Mouse (Mus musculus): Measurements from ENCODE around the gene Fry. TPM values are rescaled to one million over a fixed set of nuclear protein-coding genes. Genes with fewer than 3 reads are reported as not detected.
A peak's percentile ranks its signal among the peaks of the same experiment; 100 is the strongest.

Gene Fry
- polyA plus RNA-seq, 1 experiment: 28.4 TPM

- no peak for TF ChIP-seq EP300 (IDR thresholded peaks at IDR 0.05; ENCODE audit: insufficient read depth, low read depth, low read length)
- TF ChIP-seq POLR2A (IDR thresholded peaks at IDR 0.05; ENCODE audit: insufficient read depth, low read length): no peak
- TF ChIP-seq CTCF (IDR thresholded peaks at IDR 0.05; ENCODE audit: low read depth, low read length): no peak
- no peaks in the 10 kb centered on the region for H3K36me3 ChIP-seq (ENCODE audit: control insufficient read depth, insufficient read depth, low read length, poor library complexity, severe bottlenecking)
- no peak overlapping the region for H3K27ac ChIP-seq (ENCODE audit: insufficient read depth, low read length)
- H3K4me3 ChIP-seq (ENCODE audit: low read depth, low read length): no peak overlapping the region
- peaks cover 3% of the 10 kb centered on the region; the same call in 1 of the 2 replicates for H3K9me3 ChIP-seq (replicated peaks; ENCODE audit: control insufficient read depth, insufficient read depth, low read length, poor library complexity, severe bottlenecking)
- no peaks in the 10 kb centered on the region for H3K27me3 ChIP-seq (ENCODE audit: control insufficient read depth, insufficient read depth, low read length, poor library complexity, severe bottlenecking)
- H3K9ac ChIP-seq (ENCODE audit: low read depth, poor library complexity, severe bottlenecking): no peak overlapping the region
- no peaks in the 10 kb centered on the region for H3K4me1 ChIP-seq (ENCODE audit: control insufficient read depth, insufficient read depth, low read length)
Measured at GRCm38 (mm10) chr5:150219457-150219856, 101.0 kb downstream of the Fry start.

- no peak overlapping the region for H3K4me3 ChIP-seq (ENCODE audit: low read depth, low read length)
- H3K27me3 ChIP-seq (ENCODE audit: control insufficient read depth, insufficient read depth, low read length, poor library complexity, severe bottlenecking): no peaks in the 10 kb centered on the region
- no peak overlapping the region for H3K27ac ChIP-seq (ENCODE audit: insufficient read depth, low read length)
- H3K9ac ChIP-seq (ENCODE audit: low read depth, poor library complexity, severe bottlenecking): no peak overlapping the region
- no peaks in the 10 kb centered on the region for H3K36me3 ChIP-seq (ENCODE audit: control insufficient read depth, insufficient read depth, low read length, poor library complexity, severe bottlenecking)
- no peak for TF ChIP-seq POLR2A (IDR thresholded peaks at IDR 0.05; ENCODE audit: insufficient read depth, low read length)
- peak; percentile 86 for TF ChIP-seq CTCF (IDR thresholded peaks at IDR 0.05; ENCODE audit: low read depth, low read length)
- no peak for TF ChIP-seq EP300 (IDR thresholded peaks at IDR 0.05; ENCODE audit: insufficient read depth, low read depth, low read length)
- H3K4me1 ChIP-seq (ENCODE audit: control insufficient read depth, insufficient read depth, low read length): no peaks in the 10 kb centered on the region
- H3K9me3 ChIP-seq (replicated peaks; ENCODE audit: control insufficient read depth, insufficient read depth, low read length, poor library complexity, severe bottlenecking): peaks cover 3% of the 10 kb centered on the region; the same call in 1 of the 2 replicates
Measured at GRCm38 (mm10) chr5:150220333-150220732, 101.9 kb downstream of the Fry start.

- H3K4me1 ChIP-seq (ENCODE audit: control insufficient read depth, insufficient read depth, low read length): no peaks in the 10 kb centered on the region
- TF ChIP-seq CTCF (IDR thresholded peaks at IDR 0.05; ENCODE audit: low read depth, low read length) (no peak), EP300 (IDR thresholded peaks at IDR 0.05; ENCODE audit: insufficient read depth, low read depth, low read length) (no peak), POLR2A (IDR thresholded peaks at IDR 0.05; ENCODE audit: insufficient read depth, low read length) (no peak)
- no peak overlapping the region for H3K9ac ChIP-seq (ENCODE audit: low read depth, poor library complexity, severe bottlenecking)
- no peaks in the 10 kb centered on the region for H3K27me3 ChIP-seq (ENCODE audit: control insufficient read depth, insufficient read depth, low read length, poor library complexity, severe bottlenecking)
- no peak overlapping the region for H3K4me3 ChIP-seq (ENCODE audit: low read depth, low read length)
- no peak overlapping the region for H3K27ac ChIP-seq (ENCODE audit: insufficient read depth, low read length)
- H3K9me3 ChIP-seq (replicated peaks; ENCODE audit: control insufficient read depth, insufficient read depth, low read length, poor library complexity, severe bottlenecking): peaks cover 3% of the 10 kb centered on the region; the same call in 1 of the 2 replicates
- H3K36me3 ChIP-seq (ENCODE audit: control insufficient read depth, insufficient read depth, low read length, poor library complexity, severe bottlenecking): no peaks in the 10 kb centered on the region
Measured at GRCm38 (mm10) chr5:150221806-150222205, 103.4 kb downstream of the Fry start.

GRCm38 (mm10) chr5:150223546-150224239 is 105.2 kb downstream of the Fry start:
- no peak overlapping the region for H3K27ac ChIP-seq (ENCODE audit: insufficient read depth, low read length)
- no peak overlapping the region for H3K9ac ChIP-seq (ENCODE audit: low read depth, poor library complexity, severe bottlenecking)
- H3K4me1 ChIP-seq (ENCODE audit: control insufficient read depth, insufficient read depth, low read length): no peaks in the 10 kb centered on the region
- H3K27me3 ChIP-seq (ENCODE audit: control insufficient read depth, insufficient read depth, low read length, poor library complexity, severe bottlenecking): no peaks in the 10 kb centered on the region
- H3K4me3 ChIP-seq (ENCODE audit: low read depth, low read length): no peak overlapping the region
- no peak for TF ChIP-seq EP300 (IDR thresholded peaks at IDR 0.05; ENCODE audit: insufficient read depth, low read depth, low read length)
- no peak for TF ChIP-seq POLR2A (IDR thresholded peaks at IDR 0.05; ENCODE audit: insufficient read depth, low read length)
- no peak for TF ChIP-seq CTCF (IDR thresholded peaks at IDR 0.05; ENCODE audit: low read depth, low read length)
- H3K9me3 ChIP-seq (replicated peaks; ENCODE audit: control insufficient read depth, insufficient read depth, low read length, poor library complexity, severe bottlenecking): no peaks in the 10 kb centered on the region
- no peaks in the 10 kb centered on the region for H3K36me3 ChIP-seq (ENCODE audit: control insufficient read depth, insufficient read depth, low read length, poor library complexity, severe bottlenecking)

- H3K27me3 ChIP-seq (ENCODE audit: control insufficient read depth, insufficient read depth, low read length, poor library complexity, severe bottlenecking): no peaks in the 10 kb centered on the region
- H3K4me1 ChIP-seq (ENCODE audit: control insufficient read depth, insufficient read depth, low read length): no peaks in the 10 kb centered on the region
- 0 out of 2 replicates have a peak, but pooled peaks cover 4% of the 10 kb centered on the region for H3K9me3 ChIP-seq (replicated peaks; ENCODE audit: control insufficient read depth, insufficient read depth, low read length, poor library complexity, severe bottlenecking)
- H3K4me3 ChIP-seq (ENCODE audit: low read depth, low read length): no peak overlapping the region
- no peak for TF ChIP-seq CTCF (IDR thresholded peaks at IDR 0.05; ENCODE audit: low read depth, low read length)
- TF ChIP-seq POLR2A (IDR thresholded peaks at IDR 0.05; ENCODE audit: insufficient read depth, low read length): no peak
- no peak for TF ChIP-seq EP300 (IDR thresholded peaks at IDR 0.05; ENCODE audit: insufficient read depth, low read depth, low read length)
- H3K36me3 ChIP-seq (ENCODE audit: control insufficient read depth, insufficient read depth, low read length, poor library complexity, severe bottlenecking): no peaks in the 10 kb centered on the region
- no peak overlapping the region for H3K27ac ChIP-seq (ENCODE audit: insufficient read depth, low read length)
- no peak overlapping the region for H3K9ac ChIP-seq (ENCODE audit: low read depth, poor library complexity, severe bottlenecking)
Measured at GRCm38 (mm10) chr5:150229086-150229485, 110.6 kb downstream of the Fry start.

GRCm38 (mm10) chr5:150229776-150230175 is 111.3 kb downstream of the Fry start:
- H3K9me3 ChIP-seq (replicated peaks; ENCODE audit: control insufficient read depth, insufficient read depth, low read length, poor library complexity, severe bottlenecking): 0 out of 2 replicates have a peak, but pooled peaks cover 4% of the 10 kb centered on the region

More at GRCm38 (mm10) chr5:150229776-150230175, 111.3 kb downstream of the Fry start:
- H3K27ac ChIP-seq (ENCODE audit: insufficient read depth, low read length): no peak overlapping the region
- no peaks in the 10 kb centered on the region for H3K4me1 ChIP-seq (ENCODE audit: control insufficient read depth, insufficient read depth, low read length)
- no peaks in the 10 kb centered on the region for H3K27me3 ChIP-seq (ENCODE audit: control insufficient read depth, insufficient read depth, low read length, poor library complexity, severe bottlenecking)
- H3K4me3 ChIP-seq (ENCODE audit: low read depth, low read length): no peak overlapping the region
- no peak overlapping the region for H3K9ac ChIP-seq (ENCODE audit: low read depth, poor library complexity, severe bottlenecking)
- TF ChIP-seq CTCF (IDR thresholded peaks at IDR 0.05; ENCODE audit: low read depth, low read length): peak; percentile 22
- no peak for TF ChIP-seq POLR2A (IDR thresholded peaks at IDR 0.05; ENCODE audit: insufficient read depth, low read length)
- no peak for TF ChIP-seq EP300 (IDR thresholded peaks at IDR 0.05; ENCODE audit: insufficient read depth, low read depth, low read length)
- no peaks in the 10 kb centered on the region for H3K36me3 ChIP-seq (ENCODE audit: control insufficient read depth, insufficient read depth, low read length, poor library complexity, severe bottlenecking)
